Mouse (Mus musculus) megakaryocyte-erythroid progenitor cell, adult 5-6 weeks (primary cell): Measurements from ENCODE around the gene Dhdds. TPM values are rescaled to one million over a fixed set of nuclear protein-coding genes. Genes with fewer than 3 reads are reported as not detected.

Experiments
- ATAC-seq: replicated peaks from 2 replicates; pipeline ENCODE4 v1.8.0; 2016; ENCODE audit warnings: mild to moderate bottlenecking, inconsistent platforms; ENCODE audit not compliant: severe bottlenecking, poor library complexity, low FRiP score, low TSS enrichment
- total RNA-seq, 2 experiments: library from RNA; stranded (forward) in 1 of 2; stranded (reverse) in 1 of 2; fragments of 200-1000, 215-1000 nt in 1 of 2; fragments of >200 nt in 1 of 2; fragmentation: Nextera tagmentation in 1 of 2; gene quantifications; 2 replicates each; pipeline ENCODE4 v1.2.3; 2014 to 2017

The Dhdds gene
- total RNA-seq, 2 experiments from 2014 or later: 26.2 to 27.0 TPM

GRCm38 (mm10) chr4:133966271-133966940 lies 34.3 kb downstream of the Dhdds start:
- no peak for ATAC-seq

- ATAC-seq: no peak
Measured at GRCm38 (mm10) chr4:133962566-133962965, 38.2 kb downstream of the Dhdds start.

GRCm38 (mm10) chr4:133958884-133959283 lies 41.8 kb downstream of the Dhdds start:
- no peak for ATAC-seq

GRCm38 (mm10) chr4:133956358-133956757 lies 44.4 kb downstream of the Dhdds start:
- no peak for ATAC-seq

GRCm38 (mm10) chr4:133946736-133947135 lies 54.0 kb downstream of the Dhdds start:
- no peak for ATAC-seq

- ATAC-seq: no peak
Measured at GRCm38 (mm10) chr4:133943791-133944190, 56.9 kb downstream of the Dhdds start.

- no peak for ATAC-seq
Measured at GRCm38 (mm10) chr4:133942679-133943078, 58.0 kb downstream of the Dhdds start.

GRCm38 (mm10) chr4:133941576-133941975 lies 59.1 kb downstream of the Dhdds start:
- no peak for ATAC-seq

- ATAC-seq: no peak
Measured at GRCm38 (mm10) chr4:133940386-133941260, 60.1 kb downstream of the Dhdds start.

- no peak for ATAC-seq
Measured at GRCm38 (mm10) chr4:133938077-133938476, 62.6 kb downstream of the Dhdds start.

- ATAC-seq: no peak
Measured at GRCm38 (mm10) chr4:133931785-133932184, 68.9 kb downstream of the Dhdds start.

- peak; percentile 42; the same call in 1 of the 2 replicates for ATAC-seq
Measured at GRCm38 (mm10) chr4:133931349-133931748, 69.4 kb downstream of the Dhdds start.

- peak; percentile 52; the same call in 1 of the 2 replicates for ATAC-seq
Measured at GRCm38 (mm10) chr4:133929278-133929670, 71.4 kb downstream of the Dhdds start.

- no peak; the same call in 1 of the 2 replicates for ATAC-seq
Measured at GRCm38 (mm10) chr4:133928576-133929277, 72.0 kb downstream of the Dhdds start.

GRCm38 (mm10) chr4:133925204-133925603 lies 75.5 kb downstream of the Dhdds start:
- ATAC-seq: no peak

GRCm38 (mm10) chr4:133923743-133924142 lies 77.0 kb downstream of the Dhdds start:
- ATAC-seq: no peak
